Mouse (Mus musculus) frontal cortex, postnatal 36 days (tissue): ENCODE data around the gene Smim14.

ENCODE experiments used
- DNase-seq, 2 experiments: peaks; one replicate each; pipeline ENCODE4 v3.0.0; 2022; ENCODE audit warnings: low spot score in 2 of 2

Smim14 gene

DNA sequence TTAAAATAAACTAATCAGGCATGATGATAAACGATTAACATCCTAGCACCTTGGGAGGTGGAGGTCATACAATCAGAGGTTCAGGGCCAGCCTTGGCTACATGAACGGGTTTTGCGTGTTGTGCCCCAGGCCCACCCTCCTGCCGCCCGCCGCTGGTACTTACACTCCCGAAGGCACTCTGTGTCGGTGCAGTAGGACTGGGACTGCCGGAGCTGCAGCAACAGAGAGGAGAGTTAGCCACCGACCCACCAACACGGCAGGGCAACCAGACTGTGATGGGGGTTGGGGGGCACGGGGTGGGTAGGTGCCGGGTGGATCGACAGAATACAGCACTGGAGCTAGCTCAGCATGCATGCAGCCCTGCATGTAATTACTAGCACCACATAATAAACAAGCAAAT lies 76.6 kb downstream of the Smim14 start:
- DNase-seq, result no peak

DNA sequence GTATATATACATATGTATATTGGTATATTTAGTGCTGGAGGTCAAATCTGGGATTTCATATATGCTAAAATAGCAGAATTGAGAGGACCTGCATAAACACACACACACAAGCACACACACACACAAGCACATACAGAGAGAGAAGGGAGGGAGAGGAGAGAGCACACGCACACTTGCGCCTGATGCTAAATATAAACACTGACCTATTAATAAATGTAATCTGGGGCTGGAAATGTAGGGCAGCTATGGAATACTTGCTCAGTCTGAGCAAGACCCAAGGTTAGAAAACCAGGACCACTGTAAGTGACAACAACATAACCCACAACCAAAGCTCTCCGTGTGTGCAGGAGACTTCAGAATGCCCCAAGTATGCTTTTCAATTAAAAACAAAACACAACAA lies 77.5 kb downstream of the Smim14 start:
- no peak for DNase-seq

DNA sequence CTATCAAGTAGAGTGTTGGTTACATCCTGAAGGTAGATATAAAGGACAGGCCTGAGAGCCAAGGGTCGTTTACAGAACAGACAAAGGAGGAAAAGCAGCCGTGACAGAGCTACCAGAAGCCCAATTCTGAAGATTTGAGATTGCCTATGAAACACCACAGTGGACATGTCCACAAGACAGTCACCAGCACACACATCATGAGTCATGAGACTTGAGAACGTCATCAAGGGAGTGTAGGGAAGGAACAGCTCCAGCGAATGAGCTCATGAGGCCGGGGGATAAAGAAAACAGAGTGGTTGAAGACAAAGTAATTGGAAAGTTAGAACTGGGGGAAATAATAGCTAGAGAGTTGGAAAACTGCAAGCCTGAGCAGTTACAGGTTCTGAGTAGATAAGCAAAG lies 79.1 kb downstream of the Smim14 start:
- no peak for DNase-seq

DNA sequence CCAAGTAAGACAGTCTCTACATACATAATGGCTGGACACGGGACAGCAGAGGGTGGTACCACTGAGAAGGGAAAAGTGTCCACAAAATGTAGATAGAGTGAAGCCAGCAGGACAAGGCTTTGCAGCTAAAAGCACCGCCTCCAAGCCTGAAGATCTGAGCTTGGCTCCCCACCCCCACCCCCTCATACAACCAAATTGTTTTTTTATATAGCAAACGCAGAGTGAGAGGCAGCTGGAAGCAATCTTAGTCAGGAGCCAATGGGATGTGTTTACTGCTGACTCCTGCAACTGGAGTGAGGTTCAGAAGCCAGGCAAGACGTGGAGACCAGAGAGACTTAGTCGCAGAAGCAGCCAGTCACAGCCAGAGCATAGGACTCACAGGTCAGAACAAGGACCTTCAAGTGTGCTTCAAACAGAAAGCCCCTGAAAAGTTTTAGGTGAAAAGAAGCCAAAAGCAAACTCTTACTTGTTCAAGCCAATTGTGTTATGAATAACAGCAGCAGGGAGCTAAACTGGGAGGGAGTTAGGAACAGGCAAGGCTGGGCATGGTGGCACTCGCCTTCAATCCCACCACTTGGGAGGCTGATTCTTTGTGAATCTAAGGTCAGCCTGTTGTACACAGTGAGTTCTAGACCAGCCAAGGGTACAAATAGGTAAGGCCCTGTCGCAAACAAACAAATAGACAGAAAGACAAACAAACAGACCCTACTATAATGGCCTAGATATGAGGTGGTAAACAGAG lies 79.7 kb downstream of the Smim14 start:
- no peak for DNase-seq

DNA sequence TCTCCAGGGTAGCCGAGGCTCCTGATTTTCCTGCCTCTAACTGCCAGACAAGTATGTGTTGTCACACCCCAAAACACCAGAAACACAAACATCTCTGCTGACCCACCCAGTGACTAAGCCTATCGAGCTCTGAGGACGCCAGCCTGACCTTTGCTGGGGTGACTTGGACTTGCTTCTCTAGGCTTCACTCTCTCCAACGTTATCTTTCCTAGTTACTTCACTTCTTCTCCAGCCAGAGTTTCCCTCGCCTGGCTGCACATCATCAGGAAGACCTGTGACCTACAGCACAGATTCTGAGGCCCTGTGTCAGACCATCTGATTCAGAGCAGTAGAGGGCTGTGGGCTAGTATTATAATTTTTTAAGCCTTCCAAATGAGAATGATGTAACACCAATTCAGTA lies 82.2 kb downstream of the Smim14 start:
- no peak for DNase-seq

DNA sequence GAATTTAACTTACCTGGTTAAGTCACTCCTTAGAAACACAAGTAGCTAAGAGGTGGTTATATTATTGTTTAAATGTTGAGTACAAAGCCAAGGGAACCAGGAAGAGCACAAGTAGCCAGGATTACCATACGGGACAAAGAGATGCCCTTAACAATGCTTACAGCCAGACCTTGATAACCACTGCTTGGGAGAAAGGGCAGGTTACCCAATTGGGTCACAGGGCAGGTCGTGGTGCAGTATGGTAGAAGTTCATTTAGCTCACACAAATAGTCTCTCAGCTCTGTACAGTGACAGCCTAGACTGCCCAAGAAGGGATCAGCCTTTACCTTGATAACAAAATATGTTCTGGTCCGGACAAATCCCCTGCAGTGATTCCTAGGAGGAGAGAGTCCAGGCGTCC lies 88.0 kb downstream of the Smim14 start:
- no peak for DNase-seq

DNA sequence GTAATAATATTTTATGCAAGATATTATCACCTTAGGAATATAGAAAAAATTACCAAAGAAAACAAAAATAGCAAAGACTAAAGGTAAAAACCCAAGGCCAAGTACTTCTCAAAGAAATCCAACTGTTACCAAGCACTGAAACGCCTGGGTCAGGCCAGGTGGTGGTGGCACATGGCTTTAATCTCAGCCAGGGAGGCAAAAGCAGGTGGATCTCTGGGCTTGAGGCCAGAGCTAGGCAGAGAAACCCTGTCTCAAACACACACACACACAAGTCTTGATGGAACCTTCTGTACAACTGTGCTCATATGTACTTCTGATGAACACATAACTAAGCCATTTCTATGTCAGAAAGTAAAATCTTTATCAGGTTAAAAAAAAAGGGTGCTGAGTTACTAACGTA lies 89.2 kb downstream of the Smim14 start:
- no peak for DNase-seq

DNA sequence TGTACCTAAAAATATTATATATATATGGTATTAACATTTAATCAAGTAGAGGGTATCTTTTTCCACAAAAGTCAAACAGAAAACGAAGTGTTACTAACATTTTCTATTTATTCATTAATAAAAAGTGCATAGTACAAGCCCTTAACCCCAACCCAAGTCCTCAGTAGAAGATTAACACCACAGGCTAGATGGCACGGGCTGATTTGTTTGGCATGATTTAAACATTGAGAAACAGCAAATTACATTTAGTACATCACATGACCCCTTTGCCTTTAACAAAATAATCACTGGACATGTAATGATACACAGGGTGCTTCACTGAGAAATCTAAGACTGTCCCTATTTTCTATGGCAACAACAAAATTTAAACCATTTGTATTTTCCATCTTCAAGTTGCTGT lies 90.2 kb downstream of the Smim14 start:
- no peak for DNase-seq

DNA sequence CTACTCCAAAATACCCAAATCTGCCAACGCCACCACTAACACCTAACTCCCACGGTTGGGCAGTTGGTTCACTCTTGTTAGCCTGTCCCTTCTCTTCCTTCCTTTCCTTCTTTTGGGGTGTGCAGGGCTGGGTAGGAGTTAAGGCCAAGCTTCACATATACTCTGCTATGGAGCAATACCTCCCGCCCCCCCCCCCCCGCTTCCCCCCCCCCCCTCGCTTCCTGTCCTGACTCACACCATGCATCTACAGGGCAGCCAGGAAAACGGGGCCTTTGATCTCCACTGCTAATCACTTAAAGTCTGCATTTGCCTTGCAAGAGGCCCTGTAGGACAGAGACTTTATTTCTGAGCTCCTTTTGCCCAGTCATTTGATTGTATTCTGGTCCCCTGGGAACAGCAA lies 92.0 kb downstream of the Smim14 start:
- DNase-seq, result no peak

DNA sequence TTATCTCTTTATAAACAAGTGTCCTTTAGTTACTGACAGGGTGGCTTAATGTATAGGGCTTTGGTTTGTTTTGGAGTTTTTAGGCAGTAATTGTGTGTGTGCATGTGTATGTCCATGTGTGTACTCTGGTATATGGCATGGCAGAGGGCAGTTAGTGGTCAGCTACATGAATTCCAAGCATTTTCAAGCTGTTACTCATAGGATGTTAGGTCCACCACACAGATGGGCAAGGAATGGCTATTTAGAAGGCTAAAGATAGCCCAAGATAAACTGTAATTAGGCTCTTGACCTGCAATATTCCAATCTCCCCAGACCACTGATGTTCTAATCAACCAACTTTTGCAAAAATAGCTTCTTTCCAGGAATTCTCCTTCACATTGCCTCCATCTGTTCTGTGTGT lies 98.9 kb downstream of the Smim14 start:
- DNase-seq, result no peak

DNA sequence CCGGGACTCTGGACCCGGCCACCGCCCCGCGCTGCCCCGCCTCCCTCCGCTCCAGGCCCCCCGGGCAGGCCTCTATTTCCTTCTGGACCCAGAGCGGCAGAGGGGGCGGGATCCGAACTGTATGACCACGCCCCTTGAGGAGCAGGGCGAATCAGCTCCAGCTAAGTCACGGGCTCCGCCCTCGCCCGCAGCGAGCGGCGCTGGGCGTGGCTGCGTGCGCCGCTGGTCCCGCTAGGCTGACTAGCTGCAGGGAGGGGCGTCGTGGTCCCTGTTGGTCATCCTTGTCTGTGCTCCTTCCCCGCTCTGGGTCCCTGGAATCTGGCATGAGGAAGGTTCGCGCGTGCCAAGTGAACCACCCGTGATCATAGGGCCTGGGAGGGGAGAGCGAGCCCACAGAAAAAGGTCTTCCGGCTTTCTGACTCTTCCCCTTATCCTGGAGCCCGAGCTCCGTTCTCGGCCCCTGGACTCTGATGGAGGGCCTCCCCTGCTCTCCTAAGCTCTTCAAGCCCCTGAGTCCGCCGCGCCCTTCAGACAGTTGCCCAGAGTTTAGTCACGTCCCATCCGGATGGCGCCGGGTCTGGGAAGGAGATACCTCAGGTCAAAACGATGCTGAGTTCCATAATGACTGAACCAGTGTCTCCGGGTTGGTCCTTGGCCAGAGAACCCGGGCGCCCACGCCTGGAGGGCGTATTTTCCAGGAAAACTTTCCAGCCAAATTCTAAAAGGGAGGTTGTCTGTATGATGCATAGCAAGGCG lies 101.0 kb downstream of the Smim14 start, which contains the start of gene Ugdh:
Ugdh (minus strand) TSS at position 144 of the 756 bp plus-strand sequence.
- DNase-seq, result peak; percentile 92 to 96

DNA sequence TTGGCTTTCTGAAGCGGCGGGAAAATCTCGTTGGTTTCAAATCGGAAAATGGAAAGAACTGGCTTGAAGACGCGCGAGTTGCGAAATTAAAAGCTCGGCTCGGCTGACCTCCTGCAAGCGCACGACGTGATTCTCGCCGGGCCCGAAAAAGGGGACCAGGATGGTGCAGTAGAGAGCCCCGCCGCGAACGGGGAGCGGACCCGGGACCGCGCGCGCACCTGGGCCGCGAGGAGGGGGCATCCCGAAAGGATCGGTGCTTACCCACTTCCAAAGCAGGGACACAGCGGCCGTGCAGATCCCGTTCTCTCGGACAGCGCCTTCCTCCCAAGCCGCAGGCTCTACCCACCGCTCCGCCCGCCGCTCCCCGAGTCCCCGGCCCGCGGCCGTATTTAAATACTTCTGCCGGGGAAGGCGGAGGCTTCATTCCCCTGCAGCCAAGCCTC lies 101.6 kb downstream of the Smim14 start:
- no peak for DNase-seq

DNA sequence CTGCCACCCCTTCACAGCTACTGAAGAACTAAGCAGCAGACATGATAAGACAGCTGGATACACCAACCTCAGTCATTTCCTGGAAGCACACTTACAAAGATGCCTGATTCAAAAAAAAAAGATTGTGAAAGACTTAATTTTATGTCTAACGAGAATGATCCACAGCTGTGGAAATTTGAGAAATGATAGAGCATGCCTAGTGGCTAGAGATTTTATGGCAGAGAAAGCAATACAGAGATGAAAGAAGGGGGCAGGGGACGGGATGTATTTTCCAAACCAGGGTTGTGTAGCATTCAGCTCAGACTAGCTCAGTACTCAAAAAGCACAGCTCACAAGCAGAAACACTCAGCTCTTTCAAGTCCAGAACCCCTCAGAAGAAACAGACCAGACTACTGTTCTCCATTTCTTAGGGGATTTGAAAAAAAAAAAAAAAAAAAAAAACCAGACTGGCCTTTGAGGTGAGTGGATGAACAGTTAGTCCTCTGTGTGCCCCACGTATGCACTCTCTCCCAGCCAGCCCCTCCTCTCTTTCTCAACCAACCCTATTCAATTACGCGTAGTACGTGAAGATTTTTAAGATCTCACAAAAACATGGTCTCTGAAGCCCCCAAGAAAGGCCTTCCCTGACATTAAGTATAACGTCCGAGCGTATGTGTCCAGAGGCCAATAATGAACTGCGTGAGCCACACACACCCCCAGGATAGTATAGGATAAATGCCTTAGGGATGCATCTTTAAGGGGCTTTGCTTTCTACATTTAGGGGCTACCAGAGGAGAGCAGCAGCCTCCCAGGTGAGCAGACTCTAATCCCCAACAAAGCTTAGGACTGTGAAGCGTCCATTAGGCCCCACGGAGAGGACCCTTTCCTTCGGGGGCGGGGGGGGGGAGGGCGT lies 102.3 kb downstream of the Smim14 start:
- peak; percentile 21 to 51 for DNase-seq

DNA sequence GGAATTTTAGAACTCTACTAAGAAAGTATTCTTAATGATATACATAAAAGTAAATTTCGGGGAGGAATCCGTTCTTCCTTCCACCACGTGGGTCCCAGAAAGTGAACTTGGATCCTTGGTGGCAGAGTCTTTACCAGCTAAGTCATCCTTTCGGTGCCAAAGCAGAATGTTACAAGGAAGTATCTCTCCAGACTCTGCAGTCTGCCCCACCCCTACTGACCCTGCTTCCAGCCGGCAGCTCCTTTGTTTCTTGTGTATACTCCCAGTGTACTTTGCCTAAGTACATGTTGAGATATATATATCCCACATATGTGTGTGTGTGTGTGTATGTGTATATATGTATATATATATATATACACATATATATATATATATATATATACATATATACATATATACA lies 107.5 kb downstream of the Smim14 start:
- no peak for DNase-seq

DNA sequence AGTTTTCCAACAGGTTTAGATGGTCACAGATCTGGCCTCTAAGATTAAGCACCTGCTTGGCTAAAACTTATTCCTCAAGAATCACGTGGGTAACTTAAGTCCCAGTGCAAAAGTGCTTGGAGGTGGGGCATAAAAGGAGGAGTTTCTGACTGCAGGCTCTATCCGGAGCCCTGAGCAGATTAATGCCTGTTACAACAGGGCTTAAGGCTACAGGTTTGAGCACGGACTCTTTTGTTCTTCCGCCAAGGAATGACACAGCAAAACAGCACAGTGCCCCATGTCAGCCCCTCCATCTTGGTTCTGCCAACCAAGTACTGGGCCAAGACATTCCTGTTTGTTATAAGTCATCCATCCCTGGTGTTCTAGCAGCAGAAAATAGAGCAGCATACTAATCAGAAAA lies 108.7 kb downstream of the Smim14 start:
- no peak for DNase-seq

DNA sequence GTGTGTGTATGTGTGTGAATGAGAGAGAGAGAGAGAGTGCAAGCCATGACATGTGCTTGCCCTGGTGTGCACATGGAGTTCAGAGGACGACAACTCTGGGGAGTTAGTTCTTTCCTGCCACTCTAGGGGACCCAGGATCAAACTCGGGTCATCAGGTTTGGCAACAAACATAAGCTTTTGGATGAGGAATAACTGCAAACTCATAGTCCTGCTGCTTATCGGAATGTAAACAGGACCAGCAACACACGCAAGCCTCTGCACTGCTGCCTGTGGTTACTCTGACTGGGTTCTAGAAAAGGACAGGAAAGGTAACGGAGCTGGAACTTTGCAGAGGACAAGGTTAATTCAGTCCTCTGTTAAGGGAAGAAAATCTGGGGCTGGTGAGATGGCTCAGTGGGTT lies 111.7 kb downstream of the Smim14 start:
- DNase-seq, result no peak

DNA sequence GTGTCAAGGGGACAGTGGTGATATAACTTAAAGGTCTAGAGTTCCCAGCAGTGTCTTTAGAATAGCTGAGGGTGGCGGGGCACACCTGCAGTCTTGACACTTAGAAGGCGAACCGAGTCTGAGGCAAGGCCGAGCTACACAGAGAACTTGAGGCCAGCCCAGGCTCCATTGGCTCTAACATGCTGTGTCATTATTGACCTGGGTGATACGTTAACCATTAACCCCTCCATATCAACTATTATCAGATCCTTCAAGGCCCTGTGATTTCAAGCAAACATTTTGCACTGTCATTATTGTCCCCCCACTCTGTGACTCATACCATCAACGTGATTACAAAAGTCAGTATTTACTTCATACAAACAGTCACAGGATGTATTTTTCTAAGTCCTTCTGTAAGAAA lies 112.8 kb downstream of the Smim14 start:
- no peak for DNase-seq

DNA sequence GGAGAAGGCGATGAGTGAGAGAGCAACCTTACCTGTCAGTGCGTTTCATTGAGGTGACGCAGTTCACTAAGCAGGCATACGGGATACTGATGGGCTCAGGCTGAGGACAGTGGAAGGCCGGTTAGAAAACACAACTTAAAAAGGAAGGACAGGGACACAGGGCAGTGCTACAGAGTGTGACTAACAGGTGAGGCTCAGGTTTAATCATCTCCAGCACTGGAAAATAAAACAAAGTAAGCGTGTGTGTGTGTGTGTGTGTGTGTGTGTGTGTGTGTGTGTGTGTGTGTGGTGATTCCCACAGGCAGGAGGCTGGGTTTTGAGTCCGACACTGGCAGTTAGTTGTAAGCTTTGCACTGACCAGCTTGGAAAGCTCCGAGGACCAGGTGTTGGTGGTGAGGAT lies 114.2 kb downstream of the Smim14 start:
- no peak for DNase-seq

DNA sequence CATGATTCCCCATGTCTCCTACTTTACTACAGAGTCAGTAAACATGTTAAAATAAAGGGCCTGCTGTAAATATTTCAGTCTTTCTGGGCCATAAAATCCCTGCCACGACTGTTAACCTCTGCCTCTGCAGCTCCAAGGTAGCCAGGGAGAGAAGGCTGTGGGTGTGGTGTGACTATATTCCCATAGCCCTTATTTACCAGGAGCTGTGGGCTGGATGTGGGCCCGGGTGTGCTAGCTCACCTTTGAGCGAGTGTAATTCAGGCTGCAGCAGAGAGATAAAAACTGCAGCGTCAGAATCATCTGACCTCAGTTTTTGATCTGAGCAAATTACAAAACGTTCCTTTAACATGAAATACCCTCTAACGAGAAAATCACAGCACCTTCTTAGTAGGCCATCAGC lies 116.2 kb downstream of the Smim14 start:
- no peak for DNase-seq

DNA sequence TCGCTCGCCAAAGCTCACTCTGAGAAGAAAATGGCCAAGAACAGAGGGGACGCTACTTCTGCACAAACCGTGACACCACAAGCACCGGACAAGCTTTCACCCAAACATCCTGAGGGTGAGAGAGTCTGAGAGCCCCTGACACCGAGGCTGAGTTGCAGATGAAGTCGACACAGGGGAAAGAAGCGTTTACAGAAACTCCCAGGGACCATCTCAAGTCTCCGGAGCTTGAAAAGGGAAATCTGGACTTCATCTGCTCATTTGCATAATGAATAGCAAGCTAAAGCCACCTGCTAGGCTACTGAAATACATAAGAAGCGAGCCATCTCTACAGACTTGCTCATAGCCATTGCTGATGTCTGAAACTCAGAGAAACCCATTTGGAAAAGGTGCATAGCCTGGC lies 117.8 kb downstream of the Smim14 start:
- no peak for DNase-seq

DNA sequence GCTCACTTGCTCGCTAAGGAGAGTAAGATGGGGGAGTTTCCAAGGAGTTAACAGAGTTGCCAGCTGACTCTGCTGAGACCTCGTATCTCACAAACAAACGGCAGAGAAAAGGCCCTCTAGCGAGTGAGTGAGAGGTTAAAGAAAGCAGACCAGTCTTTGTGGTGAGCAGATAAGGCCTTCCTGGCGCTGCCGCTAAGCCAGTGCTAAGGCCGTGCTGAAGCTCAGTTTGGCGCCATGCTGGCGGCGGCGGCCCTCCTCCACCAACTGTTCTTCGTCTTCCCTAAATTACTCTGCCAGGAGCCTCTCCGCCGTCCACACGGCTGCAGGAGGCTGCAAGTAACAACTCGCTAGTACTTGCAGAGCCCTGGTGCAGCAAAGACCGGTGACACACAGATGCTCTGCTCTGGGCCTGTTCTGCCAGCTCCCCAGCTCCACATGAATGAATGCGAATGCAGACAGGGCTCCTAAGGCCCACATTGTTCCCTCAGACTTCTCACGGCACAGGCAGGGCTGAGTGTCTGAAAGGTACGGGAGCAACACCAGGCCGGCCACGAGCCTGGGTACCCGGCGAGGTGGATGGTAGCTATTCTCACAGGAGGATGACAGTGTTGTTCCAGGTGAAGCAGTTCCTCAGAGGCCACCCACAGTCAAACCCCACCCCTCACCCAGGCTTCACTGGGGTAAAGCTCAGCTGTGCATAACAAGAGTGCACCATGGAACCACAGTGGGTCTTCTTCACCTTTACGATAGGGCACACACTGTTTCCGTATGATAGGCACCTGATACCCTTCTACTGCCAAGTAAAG lies 121.1 kb downstream of the Smim14 start:
- no peak for DNase-seq

DNA sequence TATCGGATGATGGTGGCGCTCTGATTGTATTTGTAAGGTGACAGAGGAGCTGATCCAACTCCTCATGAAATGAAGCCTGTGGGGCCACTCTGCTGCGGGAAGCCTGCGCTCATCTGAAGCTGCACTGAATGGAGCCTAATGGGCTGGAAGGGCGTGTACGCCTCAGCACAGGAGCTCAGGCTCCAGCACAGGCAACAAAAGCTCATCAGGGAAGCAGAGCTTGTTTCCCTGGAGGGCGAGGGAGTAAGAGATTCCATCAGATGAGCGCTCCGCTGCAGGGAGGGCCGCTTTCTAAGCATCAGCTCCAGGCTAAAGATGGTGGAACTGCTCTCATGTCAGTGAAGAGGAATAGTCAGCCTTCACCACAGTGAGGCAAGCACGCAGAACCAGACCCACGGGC lies 129.0 kb downstream of the Smim14 start:
- no peak for DNase-seq
